Mouse (Mus musculus) liver, adult (tissue): ENCODE results near the gene Nudt21.

ENCODE experiments used
- GATA4 ChIP-seq: IDR thresholded peaks from 2 replicates; pipeline ENCODE4 v1.6.1; 2014; ENCODE audit warnings: mild to moderate bottlenecking, low read length; ENCODE audit not compliant: insufficient replicate concordance

The Nudt21 gene

DNA sequence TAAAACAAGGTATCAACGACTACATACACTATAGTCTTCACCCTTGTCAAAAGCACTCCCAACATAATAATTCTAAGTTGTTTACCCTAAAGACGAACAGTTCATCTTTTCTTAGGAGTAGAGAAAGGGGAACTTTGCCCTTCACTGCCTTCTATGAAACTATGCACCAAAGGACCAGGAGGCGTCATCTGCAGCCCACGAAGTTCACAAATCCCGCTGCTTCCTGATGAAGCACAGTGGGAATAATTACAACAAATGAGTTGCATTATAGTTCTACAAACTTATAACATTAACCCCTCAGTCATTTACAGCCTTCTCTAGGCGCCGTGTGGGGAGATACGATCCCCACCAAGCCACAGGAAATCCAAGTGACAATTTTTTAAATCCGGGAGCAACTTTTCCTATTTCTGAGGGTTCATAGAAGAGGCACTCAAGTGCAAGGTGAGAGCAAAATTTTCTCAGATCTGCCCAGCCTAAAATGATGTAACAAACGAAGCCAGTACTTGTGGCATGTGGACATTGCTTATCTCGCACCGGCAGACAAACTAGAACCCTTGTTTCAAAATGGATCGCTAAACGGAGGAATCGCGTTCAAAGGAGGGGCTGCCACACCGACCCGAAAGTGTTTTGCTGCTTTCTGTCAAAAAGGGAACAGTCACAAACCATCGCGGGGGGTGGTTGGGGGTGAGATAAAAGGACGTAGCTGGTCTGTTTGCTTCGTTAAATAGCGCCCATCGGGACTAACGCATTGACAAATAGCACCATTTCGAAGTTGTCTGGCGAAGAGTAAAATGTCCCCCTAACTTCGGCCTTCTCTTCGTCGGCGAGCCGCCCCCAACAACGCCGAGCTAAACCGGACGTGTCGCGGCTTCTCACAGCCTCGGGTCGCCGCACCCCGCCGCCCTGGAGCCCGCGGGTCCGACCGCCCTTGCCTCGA lies 25.5 kb downstream of the Nudt21 start:
- TF ChIP-seq GATA4, result 0 out of 2 replicates have a peak, but pooled peaks have one; percentile 10

GRCm38 (mm10) chr8:94010101-94010705 lies 26.6 kb downstream of the Nudt21 start:
- no peak for TF ChIP-seq GATA4

- no peak for TF ChIP-seq GATA4
These were observed 27.5 kb downstream of the Nudt21 start for GRCm38 (mm10) chr8:94009243-94009845.

DNA sequence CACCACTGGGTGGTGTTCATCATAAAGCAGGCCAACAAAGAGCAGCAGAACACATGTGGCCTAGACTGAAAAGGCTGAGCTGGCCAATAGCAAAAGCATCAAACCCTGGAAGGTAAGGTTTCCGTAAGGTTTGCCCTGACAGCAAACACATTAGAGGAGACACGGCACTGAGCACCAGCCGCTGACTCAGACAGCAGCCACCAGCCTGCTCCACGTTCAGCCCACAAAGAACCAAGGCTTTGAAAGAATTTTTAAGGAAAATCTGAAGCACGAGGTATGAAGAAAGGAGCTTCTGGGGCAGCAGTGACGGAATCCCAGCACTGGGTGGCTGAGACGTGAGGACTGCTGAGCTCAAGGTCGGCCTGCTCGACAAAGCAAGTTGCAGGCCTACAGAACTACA lies 32.7 kb downstream of the Nudt21 start:
- no peak for TF ChIP-seq GATA4

- TF ChIP-seq GATA4, result no peak
These were observed 37.9 kb downstream of the Nudt21 start for GRCm38 (mm10) chr8:93998961-93999360.

DNA sequence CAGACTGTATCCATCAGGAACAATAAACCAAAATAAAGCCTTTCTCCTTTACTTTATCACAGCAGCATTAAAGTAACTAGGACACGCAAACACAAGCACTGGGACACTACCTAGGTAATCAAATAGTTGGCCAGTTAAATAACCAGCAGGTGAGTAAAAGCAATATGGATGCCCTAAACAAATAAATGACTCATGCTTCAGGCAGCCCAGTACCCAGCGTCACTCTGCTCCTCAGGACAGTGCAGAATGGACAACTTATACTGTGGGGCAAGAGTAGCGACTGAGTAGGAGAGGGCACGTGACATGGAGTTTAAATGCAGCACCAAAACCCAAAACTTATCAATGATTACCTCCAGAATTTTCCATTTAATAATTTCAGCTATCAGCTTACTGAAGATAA lies 47.1 kb downstream of the Nudt21 start:
- TF ChIP-seq GATA4, result no peak

DNA sequence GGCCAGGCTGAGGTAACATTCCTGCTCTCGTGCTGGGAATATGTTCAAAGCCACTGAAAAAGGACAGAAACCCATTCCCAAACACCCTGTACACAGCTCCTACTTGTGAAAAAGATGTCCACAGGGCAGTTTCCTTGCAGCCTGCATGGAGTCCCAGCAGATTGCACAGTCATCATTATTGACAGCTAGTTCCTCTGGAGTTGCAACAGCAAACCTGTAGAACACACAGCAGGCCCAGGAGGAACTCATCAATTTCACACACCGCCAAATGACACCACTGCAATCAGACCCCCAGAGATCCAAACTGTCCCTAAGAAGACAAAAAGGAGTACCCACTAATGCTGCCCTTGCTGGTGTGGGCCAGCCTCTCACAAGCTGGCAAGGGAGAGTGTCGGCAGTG lies 52.1 kb downstream of the Nudt21 start:
- TF ChIP-seq GATA4, result no peak

DNA sequence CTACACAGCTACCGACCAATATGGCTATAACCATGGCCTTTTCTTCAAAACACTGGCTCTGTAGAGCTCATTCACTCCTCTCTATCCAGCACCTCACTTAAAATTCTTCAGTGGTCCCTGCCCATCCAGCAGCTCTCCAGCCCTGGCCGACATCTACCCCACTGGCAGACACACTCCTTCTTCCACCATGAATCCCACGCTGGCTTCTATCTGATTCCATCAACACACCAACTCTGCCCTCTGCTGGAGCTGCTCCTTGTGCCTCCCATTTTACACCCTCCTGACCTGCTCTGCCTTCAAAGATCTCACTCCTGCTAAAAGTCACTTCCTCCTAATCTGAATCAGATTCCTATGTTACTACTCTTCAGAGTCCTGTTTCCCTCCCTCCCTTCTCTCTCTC lies 53.0 kb downstream of the Nudt21 start:
- TF ChIP-seq GATA4, result no peak

DNA sequence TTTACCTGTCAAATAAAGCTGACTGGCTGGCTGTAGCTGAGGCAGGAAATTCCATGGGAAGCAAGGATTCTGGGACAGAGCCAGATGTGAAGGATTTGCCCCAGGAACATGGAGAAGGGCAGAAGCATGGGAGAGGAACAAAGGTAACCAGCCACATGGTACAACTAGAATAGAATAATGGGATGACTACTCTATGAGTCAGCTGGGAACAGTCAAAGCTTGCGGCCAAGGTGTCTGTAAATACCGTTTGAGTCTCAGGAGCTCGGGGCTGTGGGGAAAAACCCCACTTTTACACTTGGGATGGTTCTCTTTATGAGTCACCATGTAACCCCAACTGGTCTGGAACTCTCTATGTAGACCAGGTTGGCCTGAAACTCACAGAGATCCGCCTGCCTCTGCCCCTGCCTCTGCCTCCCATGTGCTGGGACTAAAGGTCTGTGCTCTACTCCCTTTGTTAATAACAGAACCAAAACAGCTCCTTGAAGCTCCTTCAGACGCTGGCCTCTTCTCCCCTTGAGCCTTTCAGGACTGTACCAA lies 55.1 kb downstream of the Nudt21 start:
- TF ChIP-seq GATA4, result no peak

- no peak for TF ChIP-seq GATA4
These were observed 56.7 kb downstream of the Nudt21 start for GRCm38 (mm10) chr8:93980141-93980540.

- TF ChIP-seq GATA4, result no peak
These were observed 60.2 kb downstream of the Nudt21 start for GRCm38 (mm10) chr8:93976446-93977211.

- no peak for TF ChIP-seq GATA4
These were observed 61.5 kb downstream of the Nudt21 start for GRCm38 (mm10) chr8:93975358-93975757.

- no peak for TF ChIP-seq GATA4
These were observed 62.1 kb downstream of the Nudt21 start for GRCm38 (mm10) chr8:93974602-93975186.

GRCm38 (mm10) chr8:93973831-93974375 lies 62.9 kb downstream of the Nudt21 start:
- no peak for TF ChIP-seq GATA4
